Mouse (Mus musculus) layer of hippocampus, postnatal 14 days (tissue): ENCODE results near the gene Sidt2. TPM values are rescaled to one million over a fixed set of nuclear protein-coding genes. Genes with fewer than 3 reads are reported as not detected.

Experiments
- DNase-seq, 2 experiments: peaks; one replicate each; pipeline ENCODE4 v3.0.0; 2021 to 2022; ENCODE audit warnings: low spot score in 2 of 2, mixed read lengths in 1 of 2
- long read RNA-seq, 2 experiments: library from polyadenylated mRNA; stranded (forward); transcript quantifications; one replicate each; pipeline ENCODE4 v2.0.0; 2021
- total RNA-seq, 2 experiments: library from RNA; stranded (reverse); gene quantifications; 2 replicates each; pipeline ENCODE4 v1.2.3; 2021

The Sidt2 gene
- total RNA-seq: 100 to 1,000 TPM; 112 to 121 TPM
- long read RNA-seq, experiment 1, full-length matches to known transcripts: 3 of 44 reads
- long read RNA-seq, experiment 1, partial matches to known transcripts: 20 of 44 reads
- long read RNA-seq, experiment 1, other reads (novel, unspliced or antisense): 21 of 44 reads
- long read RNA-seq, experiment 2, full-length matches to known transcripts: 4 of 51 reads
- long read RNA-seq, experiment 2, partial matches to known transcripts: 18 of 51 reads
- long read RNA-seq, experiment 2, other reads (novel, unspliced or antisense): 29 of 51 reads

DNA sequence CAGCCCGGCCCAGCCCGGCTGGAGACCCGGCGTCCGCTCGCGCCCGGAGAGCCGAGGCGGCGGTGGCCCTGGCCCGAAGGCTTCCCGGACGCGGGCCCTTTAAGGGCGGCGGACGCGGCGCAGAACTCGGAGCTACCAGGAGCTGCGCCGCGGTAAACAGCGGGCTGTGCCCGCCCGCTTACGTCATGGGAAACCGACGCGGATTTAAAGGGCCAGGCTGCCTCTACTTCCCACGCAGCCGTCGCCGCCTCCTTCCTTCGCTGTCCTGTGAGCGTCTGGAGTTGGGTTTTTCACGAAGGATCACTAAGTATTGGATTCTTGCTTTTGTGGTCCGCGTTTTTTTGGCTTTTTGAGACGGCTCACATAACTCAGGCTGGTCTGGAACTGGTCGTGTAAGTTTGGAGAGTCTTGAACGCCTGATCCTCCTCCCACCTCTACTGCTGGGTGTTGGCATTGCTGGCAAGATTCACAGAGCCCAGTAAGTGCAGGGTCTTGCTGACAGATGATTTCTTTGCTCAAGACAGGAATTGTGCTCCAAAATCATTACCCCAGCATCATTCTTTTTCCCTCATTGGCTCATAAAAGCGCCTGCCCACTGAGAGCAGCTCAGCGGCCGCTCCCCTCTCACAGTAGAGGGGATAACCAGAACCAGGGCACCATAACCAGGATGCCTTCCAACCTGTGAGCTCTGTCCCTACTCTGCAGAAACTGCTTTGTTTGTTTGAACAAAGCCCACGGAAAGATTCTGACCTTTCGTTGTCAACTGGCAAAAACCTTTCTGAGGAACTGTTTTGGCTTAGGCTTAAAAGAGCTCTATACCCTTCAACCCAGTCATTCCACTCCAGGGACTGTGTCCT lies at the start of gene Sidt2:
Gene Sidt2, minus strand, starts transcription at position 152 of the 857 bp plus-strand sequence.
- peak; percentile 86 to 92 for DNase-seq

DNA sequence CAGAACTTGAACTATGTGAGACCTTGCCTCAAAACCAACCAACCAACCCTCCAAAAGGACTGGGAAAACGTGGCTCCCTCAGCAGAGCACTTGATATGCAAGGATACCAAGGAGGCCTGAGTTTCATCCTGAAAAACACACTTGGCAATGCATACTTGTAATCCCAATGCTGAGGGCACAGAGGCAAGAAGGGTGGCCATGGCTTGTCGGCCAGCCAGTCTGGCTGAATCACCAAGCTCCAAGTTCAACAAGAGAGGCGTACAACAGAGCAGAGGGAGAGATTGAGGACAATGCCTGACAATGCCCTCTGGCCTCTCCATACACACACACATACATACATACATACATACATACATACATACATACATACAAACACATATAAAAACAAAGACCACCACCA lies 49.5 kb upstream of the Sidt2 start:
- no peak for DNase-seq

DNA sequence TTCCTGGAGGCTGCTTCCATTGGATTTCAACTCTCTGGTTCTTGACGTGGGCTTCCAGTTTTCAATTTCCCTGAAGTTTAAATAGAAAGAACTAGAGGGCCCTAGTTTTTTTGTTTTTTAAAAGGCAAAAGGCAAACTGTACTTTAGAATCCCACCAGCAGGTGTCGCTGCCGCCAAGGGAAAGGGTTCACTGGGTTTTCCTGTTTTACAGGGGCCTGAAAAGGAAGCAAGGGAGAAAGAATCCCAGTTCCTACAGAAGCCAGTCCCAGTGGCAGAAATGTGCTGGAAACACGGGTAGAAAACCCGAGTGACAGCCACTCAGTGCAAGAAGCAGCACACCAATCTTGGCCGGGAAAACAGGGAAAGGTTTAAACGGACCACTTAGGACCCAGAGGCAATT lies 48.7 kb upstream of the Sidt2 start:
- DNase-seq: peak; percentile 89 to 91

DNA sequence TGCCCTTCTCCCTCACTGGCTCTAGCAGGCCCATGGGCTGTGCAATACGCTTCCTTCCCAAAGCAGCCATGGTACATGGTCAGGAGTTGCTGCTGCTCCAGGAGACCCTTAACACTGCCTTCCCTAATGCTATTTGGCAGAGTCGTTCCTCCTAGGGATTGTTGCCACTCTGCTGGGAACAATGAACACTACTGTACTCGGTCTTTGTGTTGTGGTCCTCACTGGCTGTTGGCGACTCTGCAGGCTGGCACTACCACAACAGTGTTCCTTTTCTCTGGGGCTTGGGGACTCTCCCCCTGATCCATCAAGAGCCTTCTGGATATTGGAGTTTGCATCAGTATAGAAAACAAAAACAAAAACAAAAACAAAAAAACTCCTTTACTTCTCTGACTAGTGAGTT lies 44.0 kb upstream of the Sidt2 start:
- no peak for DNase-seq

DNA sequence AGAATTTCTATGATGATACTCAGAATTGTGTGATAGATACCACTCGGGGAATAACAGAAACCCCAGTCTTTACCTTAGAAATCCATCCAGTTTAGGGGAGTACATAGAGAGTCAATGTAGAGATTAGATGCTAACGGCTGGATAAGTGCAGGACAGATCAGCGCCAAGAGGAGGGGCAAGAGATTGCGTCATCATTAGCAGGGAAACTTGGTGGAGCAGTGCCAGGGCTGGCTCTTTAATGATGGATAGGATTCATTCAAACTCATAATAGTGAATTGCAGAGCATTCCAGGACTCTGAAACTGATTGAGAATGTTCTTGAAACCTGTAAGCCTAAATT lies 30.1 kb upstream of the Sidt2 start:
- DNase-seq: peak; percentile 31 to 68

DNA sequence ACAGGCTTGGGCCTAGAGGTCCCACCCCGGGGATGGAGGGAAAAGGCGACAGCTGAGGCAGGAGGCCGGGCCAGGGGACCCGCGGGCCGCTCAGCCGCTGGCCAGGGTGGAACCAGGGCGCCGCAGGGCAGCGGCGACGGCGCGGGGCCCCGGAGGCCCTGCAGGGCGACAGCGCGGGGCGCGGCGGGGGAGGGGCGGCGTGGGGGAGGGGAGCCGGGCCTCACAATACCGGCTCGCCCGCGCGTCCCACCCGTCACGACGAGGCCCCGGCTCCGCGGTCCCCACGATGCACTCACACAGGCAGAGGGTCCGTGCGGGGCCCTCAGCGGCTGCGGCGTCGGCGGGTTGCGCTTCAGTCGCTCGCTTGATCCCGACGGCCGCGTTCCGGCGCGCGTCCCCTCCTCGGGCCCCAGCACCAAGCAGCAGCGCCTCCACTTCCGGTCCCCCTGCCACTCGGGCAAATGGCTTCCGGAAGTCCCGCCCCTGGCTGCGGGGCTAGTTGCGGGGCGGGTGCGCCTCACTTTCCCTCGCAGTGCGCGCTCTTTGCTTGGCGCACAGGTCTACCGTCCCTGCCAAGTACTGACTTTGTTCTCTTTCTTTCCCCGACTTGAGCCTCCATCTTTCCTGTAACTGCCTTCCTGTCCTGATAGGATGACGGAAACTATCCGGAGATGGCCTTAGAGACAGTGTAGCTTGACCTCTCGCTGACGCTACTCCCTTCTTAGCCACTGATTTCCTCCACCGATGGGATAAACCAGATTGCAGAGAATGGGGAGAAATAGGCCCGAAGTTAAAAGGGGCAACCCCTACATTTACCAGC lies 29.6 kb upstream of the Sidt2 start:
- peak; percentile 89 to 92 for DNase-seq

DNA sequence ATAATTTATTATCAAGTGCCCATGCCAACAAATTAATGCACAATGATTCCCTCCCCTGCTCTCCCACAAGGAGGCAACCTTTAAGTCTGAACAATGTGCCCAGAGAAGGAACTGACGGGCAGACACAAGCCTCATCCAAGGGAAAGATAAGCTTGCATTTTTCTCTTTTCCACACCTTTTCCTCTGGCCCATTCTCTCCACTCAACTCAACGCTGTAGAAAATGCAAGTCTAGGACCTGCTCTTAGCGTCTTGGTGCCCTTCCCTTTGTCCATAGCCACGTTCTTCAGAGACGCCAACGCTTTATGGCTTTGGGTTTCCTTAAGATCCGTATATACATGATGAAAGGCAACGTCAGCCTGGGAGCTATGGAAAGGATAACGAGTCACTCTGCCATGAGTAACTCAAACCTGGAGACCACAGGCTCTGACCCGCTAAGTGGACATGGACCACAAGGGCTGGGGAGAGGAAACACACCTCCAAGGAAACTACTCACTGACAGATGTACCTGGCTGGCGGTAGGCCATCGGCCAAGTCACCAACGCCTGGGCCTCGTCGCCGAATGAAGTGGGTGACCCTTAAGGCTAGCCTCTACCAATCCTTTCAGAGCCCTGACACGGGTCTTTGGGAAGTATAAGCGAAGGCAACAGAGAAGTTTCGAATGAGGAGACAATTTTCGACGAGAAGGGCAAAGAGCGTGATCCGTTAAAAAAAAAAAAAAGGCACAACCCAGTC lies 28.8 kb upstream of the Sidt2 start:
- DNase-seq: peak; percentile 15 to 30

DNA sequence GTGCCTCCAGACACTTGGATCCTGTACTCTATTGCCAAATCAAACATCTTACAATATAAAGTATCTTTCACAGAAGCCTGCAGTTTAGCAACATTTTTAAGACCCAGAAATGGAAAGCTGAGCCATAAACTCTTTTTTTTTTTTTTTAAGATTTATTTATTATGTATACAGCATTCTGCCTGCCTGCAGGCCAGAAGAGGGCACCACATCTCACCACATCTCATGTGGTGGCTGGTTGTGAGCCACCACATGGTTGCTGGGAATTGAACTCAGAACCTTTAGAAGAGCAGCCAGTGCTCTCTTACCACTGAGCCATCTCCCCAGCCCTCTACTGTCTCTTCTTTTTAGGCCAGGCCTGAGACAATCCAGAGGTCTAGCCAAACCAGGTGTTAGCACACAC lies 26.3 kb upstream of the Sidt2 start:
- DNase-seq: no peak

DNA sequence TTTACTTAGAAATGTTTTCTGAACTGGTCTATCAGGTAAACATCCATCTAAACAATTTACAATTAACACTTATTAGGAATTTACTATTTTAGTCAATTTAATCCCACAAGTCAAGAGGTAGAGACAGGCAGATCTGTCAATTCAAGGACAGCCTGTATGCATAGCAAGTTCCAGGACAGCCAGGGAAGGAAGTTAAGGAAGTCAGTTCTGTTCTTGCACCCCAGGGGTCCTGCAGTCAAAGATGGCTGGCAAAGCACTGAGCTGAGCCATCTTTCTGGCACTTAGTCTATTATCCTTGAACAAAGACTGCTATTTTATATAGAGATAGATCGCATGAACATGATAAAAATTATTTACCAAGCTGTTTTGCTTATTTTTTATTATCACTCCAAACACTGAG lies 25.6 kb upstream of the Sidt2 start:
- no peak for DNase-seq

DNA sequence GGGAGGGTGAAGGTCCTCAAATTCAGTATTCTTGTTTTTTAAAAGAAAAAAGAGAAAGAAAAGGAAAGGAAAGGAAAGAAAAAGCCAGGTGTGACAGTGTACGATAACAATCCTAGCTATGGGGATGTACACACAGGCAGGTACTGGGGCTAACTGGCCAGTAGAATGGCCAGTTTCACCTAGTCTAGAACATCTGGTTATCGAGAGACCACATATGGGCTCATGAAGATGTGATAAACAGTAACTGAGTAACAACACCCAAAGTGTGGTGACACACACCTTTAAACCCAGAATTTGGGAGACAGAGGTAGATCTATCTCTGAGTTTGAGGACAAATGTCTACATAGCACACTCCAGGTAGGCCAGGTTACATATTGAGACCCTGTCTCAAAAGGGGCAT lies 24.7 kb upstream of the Sidt2 start:
- no peak for DNase-seq

DNA sequence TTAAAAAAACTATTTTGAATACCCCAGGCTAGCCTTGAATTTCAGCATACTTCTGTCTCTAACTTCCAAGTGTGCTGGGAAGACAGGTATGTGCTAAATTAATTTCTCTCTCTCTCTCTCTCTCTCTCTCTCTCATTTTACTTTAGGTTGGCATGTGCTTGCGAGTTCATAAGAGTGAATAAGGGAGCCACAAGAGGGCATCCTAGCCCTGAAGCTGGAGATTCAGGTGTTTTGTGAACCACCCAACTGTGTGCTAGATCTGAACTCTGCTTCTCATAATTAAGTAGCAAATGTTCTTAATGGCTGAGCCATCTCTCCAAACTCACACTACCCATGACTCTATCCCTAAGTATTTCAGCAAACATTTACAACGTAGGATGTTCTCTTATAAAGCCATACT lies 21.8 kb upstream of the Sidt2 start:
- no peak for DNase-seq

DNA sequence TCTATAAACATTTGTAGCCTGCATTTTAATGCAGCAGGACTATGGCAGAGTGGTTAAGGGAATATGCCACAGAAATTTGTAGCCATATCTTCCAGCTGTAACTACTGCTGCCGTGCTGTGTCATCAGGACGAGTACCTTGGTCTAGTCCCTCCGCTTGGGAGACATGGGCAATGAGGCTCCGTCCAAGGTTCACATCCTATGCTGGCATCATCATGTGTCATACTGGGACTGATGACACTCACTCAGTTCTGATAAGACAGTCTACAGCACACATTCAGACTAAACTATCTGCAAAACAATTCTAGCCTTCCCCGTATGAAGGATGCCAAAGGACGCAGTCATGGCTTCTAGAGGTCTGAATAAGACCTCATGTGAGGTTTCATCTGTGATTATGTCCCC lies 8.5 kb upstream of the Sidt2 start:
- DNase-seq: no peak

DNA sequence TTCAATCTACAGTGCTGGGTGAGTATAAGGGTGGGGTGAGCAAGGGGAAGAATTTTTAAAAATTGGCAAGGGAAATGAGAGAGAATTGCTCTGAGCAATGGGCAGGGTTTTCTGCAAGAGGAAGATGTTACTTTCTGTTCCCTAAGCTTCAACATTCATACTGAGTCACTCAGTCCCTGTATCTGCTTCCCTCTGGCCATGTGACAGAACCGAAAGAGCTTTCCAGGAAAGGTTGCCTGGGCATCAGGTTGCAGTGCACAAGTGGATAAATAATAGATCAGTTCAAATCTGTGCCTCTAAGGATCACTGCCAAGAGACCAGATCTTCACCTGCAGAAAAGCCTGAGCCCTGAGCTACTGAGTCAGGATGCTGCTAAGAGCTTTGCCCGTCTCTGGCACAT lies 6.8 kb upstream of the Sidt2 start:
- DNase-seq: peak in 1 of 2 experiments; percentile 26

DNA sequence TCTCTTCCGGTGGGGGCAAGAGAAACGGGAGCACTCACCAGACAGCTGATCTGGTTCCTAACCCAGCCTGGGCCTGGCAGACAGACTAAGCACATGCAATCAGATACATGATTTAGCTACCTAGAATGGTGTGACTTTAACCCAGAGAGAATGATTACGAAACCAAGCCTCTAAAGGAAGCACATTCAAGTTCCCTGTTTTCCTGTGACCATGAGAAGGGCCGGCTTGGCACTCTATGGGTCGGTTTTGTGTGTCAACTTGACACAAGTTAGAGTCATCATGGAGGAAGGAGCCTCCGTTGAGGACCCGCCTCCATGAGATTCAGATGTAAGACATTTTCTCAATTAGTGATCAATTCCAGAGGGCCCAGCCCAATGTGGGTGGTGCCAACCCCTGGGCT lies 4.6 kb upstream of the Sidt2 start:
- DNase-seq: no peak

DNA sequence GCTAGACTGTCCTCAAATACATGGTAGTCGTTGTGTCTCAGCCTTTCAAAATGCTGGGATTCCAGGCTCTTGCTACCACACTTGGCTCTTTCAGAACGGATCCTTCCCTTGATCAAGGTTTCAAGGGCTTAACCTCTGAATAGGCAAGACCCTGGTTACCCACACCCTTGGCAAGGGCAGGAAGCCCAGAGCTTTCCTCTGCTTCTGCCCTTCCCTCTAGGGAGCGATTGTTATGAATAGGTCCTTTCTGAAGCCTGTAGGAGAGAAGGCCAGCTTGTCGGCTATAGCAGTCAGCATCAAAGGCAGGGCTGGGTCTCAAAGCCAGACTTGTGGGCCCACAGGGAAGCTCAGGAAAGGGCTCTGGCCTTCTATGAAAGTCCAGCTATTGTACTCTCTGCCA lies 3.8 kb upstream of the Sidt2 start:
- DNase-seq: no peak

DNA sequence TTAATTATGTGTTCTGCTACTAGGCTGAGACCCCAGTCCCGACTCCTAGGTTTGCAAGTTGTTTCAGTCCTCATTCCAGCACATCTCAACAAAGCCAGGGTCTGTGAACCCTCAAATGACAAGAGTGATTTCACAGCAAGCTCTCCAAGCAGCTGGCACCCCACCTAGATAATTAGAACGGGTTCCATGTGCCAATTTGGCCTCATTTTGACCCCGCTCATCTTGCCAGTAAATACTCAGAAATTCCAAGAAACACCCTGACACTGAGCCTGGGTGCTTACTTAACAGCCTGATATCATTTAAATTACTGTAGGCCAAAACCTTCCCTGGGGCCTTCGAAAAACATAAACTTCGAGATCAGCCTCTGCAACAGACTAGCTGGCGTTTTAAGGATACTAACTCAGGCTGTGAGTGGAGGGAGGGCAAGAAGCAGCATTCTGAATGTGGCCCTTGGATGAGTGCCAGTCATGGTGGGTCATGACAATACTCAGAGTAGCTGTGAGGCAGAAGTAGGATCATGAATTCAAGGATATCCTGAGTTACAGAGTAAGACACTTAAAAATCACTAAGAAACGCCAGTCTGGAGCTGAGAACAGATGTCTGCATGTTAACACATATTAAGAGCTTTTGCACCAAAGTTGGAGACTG lies 3.1 kb upstream of the Sidt2 start:
- peak in 1 of 2 experiments; percentile 39 for DNase-seq

DNA sequence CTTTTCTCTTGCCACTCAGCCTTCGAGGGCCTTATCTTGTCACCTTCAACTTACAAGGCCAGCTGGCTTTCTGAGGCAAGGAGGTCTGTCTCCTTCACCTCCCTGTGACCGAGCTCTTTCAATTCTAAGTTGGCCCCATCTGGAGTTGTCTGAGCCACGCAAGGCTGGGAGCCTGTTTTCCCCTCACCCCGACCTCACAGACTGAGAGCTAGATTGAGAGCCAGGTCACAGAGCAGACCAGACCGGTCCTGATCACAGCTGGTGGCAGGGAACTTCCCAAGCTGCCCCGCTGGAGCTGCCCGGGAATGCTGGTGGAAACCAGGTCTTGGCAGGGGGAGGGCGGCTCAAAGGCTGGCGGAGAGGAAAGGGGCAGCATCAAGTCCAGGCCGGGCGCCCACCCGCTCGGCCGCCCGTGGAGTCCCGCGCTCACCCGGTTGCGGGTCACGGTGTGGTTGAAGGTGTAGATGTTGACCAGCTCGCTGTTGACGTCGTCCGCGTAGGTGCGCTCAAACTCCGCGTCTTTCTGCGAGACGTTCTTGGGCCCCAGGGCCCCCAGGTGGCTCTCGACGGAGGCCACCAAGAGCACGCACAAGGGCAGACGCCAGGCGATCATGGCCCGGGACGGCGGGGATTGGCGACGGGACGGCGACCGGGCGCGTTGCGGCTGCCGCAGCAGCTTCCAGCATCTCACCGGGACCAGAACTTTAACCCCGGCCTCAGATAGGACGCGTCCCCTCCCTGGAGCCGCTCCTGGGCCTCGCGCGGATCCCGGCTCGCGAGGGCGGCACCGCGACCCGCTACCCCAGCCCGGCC lies 558 bp downstream of the Sidt2 start:
- DNase-seq: peak; percentile 34 to 63

DNA sequence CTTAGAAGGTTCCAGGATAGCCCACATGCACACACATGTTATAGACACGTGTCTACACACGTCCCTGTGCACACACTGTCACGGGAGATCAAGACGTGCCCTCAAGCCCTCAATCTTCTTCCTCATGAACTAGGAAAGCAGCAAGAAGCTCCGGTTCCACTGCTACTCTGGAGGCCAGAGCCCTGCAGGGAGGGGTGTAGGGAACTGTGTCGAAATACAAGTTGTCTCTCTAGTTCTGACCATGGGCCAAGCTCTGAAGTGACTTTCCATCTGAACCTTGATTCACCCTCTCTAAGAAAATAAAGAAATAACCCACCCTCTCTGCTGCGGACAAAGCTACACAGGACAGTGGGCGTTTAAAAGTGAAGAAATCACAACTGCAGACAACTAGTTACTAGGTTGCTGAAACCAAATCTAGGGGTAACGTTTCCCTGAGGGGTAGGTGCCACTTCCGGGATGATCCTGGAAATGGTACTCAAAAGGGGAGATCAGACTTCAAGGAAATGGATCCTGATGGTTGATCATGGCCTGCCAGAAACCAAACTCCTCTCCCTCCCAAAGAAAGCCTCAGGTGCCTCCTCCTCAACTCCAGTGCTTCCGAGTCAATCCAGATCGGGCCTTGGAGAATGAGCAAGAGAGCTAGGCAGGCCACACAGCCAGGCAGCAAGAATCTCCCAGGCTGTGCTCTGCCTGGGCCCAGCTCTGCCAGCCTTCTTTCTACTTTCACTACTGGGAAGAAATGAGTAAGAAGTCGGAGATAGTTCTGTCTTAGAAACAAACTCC lies 1.4 kb downstream of the Sidt2 start:
- DNase-seq: no peak

DNA sequence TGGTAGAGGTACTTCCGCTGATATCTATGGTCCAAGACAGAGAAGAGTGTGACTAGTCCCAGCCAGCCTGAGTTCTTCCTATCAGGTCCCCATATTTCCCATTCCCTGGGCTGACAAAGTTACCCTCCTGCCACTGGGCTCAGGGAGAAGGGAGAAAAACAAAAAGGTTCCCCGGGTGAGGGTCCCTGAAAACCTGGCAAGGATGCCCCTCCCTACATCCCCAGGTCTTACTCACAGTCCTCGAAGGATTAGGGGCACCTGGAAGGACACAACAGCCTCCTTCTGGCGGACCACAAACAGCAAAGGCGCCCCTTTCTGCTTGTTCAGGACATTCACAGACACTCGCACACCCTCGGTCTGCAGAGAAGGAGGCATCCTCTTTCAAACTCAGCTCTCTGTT lies 2.2 kb downstream of the Sidt2 start:
- no peak for DNase-seq
